Mouse (Mus musculus): ENCODE measurements around the gene Spock1. TPM values are rescaled to one million over a fixed set of nuclear protein-coding genes. Genes with fewer than 3 reads are reported as not detected.

Gene Spock1
- polyA plus RNA-seq, 1 experiment from 2014 or later: 12.5 TPM

DNA sequence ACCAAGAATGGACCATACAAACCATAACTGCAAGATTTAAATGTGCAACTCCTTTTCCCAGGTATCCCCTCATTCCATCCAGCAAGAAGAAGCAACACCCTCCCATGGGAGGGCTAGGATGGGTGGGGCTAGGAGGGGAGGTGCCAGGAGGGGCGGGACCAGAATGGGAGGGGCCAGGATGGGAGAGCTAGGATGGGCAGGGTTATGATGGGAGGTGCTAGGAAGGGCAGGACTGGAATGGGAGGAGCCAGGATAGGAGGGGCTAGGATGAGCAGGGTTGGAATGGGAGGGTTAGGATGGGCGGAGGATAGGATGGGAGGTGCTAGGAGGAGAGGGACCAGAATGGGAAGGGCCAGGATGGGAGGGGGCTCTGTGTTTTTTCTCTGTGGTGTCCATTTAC lies 175.9 kb downstream of the Spock1 start:
- ATAC-seq (ENCODE audit: low read depth) (no peak), DNase-seq (ENCODE audit: low spot score) (no peak)
- H3K4me2 ChIP-seq (ENCODE audit: low read depth, low read length): no peak overlapping the region
- no peak overlapping the region for H3K27ac ChIP-seq (replicated peaks; ENCODE audit: low read depth, low read length)
- H3K9ac ChIP-seq (ENCODE audit: low read depth, low read length): no peak overlapping the region
- H3K4me1 ChIP-seq (ENCODE audit: control insufficient read depth, insufficient read depth, low read length): no peaks in the 10 kb centered on the region
- no peaks in the 10 kb centered on the region for H3K9me3 ChIP-seq (ENCODE audit: control insufficient read depth, low read length)
- H3K27me3 ChIP-seq (replicated peaks; ENCODE audit: control insufficient read depth, insufficient read depth, low read length): no peaks in the 10 kb centered on the region
- 44% methylated on average over 2 of the region's 2 CpGs for WGBS
- H3K36me3 ChIP-seq (ENCODE audit: control insufficient read depth, insufficient read depth, low read length): no peaks in the 10 kb centered on the region
- no peak overlapping the region for H3K4me3 ChIP-seq (ENCODE audit: low read depth, low read length)

DNA sequence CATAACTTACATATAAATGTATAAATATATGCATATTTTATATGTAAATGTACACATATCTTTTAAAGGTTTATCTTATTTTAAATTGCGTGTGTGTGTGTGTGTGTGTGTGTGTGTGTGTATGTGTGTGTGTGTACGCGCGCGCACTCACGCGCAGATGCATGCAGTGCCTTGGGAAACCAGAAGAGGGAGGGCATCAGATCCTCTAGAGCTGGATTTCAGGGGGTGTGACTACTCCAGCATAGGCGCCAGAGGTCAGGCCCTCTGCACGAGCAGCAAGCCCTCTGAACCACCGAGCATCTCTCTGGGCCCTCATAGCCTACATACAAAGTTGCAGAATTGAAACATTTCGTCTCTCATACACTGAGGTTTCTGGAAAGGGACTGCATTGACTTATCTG lies 180.4 kb downstream of the Spock1 start:
- DNase-seq (ENCODE audit: low spot score): no peak
- ATAC-seq (ENCODE audit: low read depth): no peak
- H3K9ac ChIP-seq (ENCODE audit: low read depth, low read length): no peak overlapping the region
- no peaks in the 10 kb centered on the region for H3K27me3 ChIP-seq (replicated peaks; ENCODE audit: control insufficient read depth, insufficient read depth, low read length)
- H3K4me3 ChIP-seq (ENCODE audit: low read depth, low read length): no peak overlapping the region
- H3K4me2 ChIP-seq (ENCODE audit: low read depth, low read length): no peak overlapping the region
- H3K4me1 ChIP-seq (ENCODE audit: control insufficient read depth, insufficient read depth, low read length): no peaks in the 10 kb centered on the region
- H3K9me3 ChIP-seq (ENCODE audit: control insufficient read depth, low read length): no peaks in the 10 kb centered on the region
- WGBS: 96% methylated on average over 11 of the region's 11 CpGs
- no peaks in the 10 kb centered on the region for H3K36me3 ChIP-seq (ENCODE audit: control insufficient read depth, insufficient read depth, low read length)
- H3K27ac ChIP-seq (replicated peaks; ENCODE audit: low read depth, low read length): no peak overlapping the region

DNA sequence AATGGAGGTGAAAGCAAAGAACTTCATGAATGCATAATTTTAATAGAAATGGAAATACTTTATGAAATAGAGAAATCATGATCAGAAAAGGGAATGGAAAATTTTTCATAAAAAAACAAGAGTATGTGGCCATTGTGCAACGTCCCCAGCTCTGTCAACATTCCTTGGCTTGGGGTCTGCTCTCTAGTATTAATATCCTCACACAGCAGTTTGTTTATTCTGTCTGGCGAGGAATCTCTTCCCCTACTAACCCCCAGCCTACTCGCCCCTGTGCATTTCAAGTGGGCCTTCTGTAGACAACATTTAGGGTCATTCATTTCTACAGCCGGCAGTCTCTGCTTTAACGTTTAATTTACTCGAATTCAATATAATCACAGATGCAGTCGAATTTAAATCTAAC lies 181.5 kb downstream of the Spock1 start:
- no peaks in the 10 kb centered on the region for H3K36me3 ChIP-seq (ENCODE audit: control insufficient read depth, insufficient read depth, low read length)
- WGBS: 90% methylated on average over 7 of the region's 7 CpGs

DNA sequence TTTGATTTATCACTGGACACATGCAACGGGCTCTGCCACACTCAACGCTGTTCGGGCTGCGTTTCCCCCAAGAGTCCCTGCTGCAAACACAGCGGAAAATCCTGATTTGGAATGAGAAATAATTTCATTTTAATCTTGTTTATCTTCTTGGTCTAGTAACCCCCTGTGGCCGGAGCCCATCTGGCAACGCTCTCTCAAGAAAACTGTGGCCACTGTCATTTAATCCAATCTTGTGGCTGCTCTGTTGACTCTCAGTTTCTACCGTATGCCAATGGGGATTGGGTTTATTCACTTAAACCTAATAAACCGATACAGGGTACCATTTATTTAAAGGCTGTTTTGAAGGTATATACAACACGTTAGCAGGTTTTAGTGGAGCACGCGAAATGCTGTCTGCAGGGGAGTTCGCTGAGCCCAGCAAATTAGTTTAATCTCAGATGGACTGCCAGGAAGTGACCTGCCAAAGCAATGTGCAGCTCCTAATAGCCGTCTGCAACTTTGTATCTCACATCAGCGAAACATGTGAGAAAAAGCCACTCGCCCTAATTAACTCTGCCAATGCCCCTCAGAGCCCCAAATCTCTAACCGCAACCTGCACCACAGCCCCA lies 185.7 kb downstream of the Spock1 start:
- DNase-seq (ENCODE audit: low spot score) (peak; percentile 31), ATAC-seq (ENCODE audit: low read depth) (no peak)
- H3K27me3 ChIP-seq (replicated peaks; ENCODE audit: control insufficient read depth, insufficient read depth, low read length): no peaks in the 10 kb centered on the region
- H3K36me3 ChIP-seq (ENCODE audit: control insufficient read depth, insufficient read depth, low read length): no peaks in the 10 kb centered on the region
- no peak overlapping the region for H3K4me3 ChIP-seq (ENCODE audit: low read depth, low read length)
- no peak overlapping the region for H3K27ac ChIP-seq (replicated peaks; ENCODE audit: low read depth, low read length)
- no peak overlapping the region for H3K9ac ChIP-seq (ENCODE audit: low read depth, low read length)
- H3K9me3 ChIP-seq (ENCODE audit: control insufficient read depth, low read length): no peaks in the 10 kb centered on the region
- H3K4me2 ChIP-seq (ENCODE audit: low read depth, low read length): no peak overlapping the region
- 52% methylated on average over 17 of the region's 17 CpGs for WGBS
- H3K4me1 ChIP-seq (ENCODE audit: control insufficient read depth, insufficient read depth, low read length): 0 out of 2 replicates have a peak, but pooled peaks cover 5% of the 10 kb centered on the region

More for the DNA sequence above, 181.5 kb downstream of the Spock1 start:
- Histone ChIP-seq H3K4me1 (ENCODE audit: control insufficient read depth, insufficient read depth, low read length) (0 out of 2 replicates have a peak, but pooled peaks cover 5% of the 10 kb centered on the region), H3K9me3 (ENCODE audit: control insufficient read depth, low read length) (no peaks in the 10 kb centered on the region), H3K9ac (ENCODE audit: low read depth, low read length) (no peak overlapping the region), H3K4me3 (ENCODE audit: low read depth, low read length) (no peak overlapping the region), H3K4me2 (ENCODE audit: low read depth, low read length) (no peak overlapping the region), H3K27ac (replicated peaks; ENCODE audit: low read depth, low read length) (no peak overlapping the region), H3K27me3 (replicated peaks; ENCODE audit: control insufficient read depth, insufficient read depth, low read length) (no peaks in the 10 kb centered on the region)
- ATAC-seq (ENCODE audit: low read depth) (no peak), DNase-seq (ENCODE audit: low spot score) (no peak)

DNA sequence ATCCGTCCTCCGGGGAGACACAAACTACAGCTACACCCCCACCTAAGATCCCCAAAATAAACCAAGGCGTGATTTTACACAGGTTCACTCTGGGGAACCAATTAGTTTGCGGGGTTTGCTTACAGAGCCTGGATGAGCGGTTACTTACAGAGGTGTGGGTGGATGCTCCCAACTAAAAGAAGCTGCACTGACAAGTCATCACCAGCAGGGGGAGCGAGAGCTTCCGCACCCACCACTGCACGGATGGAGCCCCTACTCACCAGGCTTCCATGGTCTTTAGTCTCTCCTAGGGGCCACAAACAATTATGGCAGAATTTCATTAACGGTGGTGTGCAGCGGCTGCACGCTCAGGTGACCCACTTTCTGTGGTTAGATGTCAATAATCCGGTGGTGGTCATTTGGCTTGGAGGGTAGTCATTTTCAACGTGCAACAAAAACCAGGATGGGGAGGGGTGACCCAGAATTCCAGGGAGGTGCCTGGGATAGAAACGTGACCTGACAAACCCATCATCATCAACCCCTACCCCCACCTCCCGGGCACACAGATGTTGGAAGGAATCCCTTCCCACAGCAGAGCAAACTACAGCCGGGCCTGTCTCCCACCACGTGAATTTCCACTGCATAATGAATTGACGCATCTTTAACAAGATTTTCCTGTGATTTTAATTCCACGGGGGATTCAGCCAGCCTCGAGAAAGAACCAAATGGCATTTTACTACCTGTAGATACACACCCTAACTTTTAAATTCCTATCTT lies 186.4 kb downstream of the Spock1 start:
- peak; percentile 84 for ATAC-seq (ENCODE audit: low read depth)
- H3K9ac ChIP-seq (ENCODE audit: low read depth, low read length): no peak overlapping the region
- 0 out of 2 replicates have a peak, but pooled peaks cover 5% of the 10 kb centered on the region for H3K4me1 ChIP-seq (ENCODE audit: control insufficient read depth, insufficient read depth, low read length)
- H3K9me3 ChIP-seq (ENCODE audit: control insufficient read depth, low read length): no peaks in the 10 kb centered on the region
- H3K27ac ChIP-seq (replicated peaks; ENCODE audit: low read depth, low read length): no peak overlapping the region
- H3K36me3 ChIP-seq (ENCODE audit: control insufficient read depth, insufficient read depth, low read length): no peaks in the 10 kb centered on the region
- no peaks in the 10 kb centered on the region for H3K27me3 ChIP-seq (replicated peaks; ENCODE audit: control insufficient read depth, insufficient read depth, low read length)
- H3K4me3 ChIP-seq (ENCODE audit: low read depth, low read length): no peak overlapping the region
- 44% methylated on average over 20 of the region's 20 CpGs for WGBS
- DNase-seq (ENCODE audit: low spot score): peak; percentile 50
- H3K4me2 ChIP-seq (ENCODE audit: low read depth, low read length): no peak overlapping the region

DNA sequence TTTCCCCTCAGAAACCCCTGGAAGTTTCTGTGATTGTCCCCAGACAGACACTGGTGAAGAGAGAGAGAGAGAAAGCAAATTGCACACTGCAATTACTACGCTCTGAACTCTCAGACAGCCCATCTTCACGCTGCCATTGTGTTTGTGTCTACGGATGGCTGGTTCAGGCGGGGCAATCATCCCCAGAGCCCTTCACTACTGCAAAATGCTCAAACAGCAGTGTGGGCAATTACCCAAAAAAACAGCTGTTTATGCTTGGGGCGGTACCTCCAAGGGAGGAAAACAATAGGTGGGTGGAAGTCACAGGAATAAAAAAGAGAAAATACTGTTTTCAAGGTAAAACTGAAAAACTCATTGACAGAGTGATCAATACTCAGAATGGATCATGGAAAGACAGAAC lies 190.0 kb downstream of the Spock1 start:
- 0 out of 2 replicates have a peak, but pooled peaks cover 3% of the 10 kb centered on the region for H3K9me3 ChIP-seq (ENCODE audit: control insufficient read depth, low read length)
- no peaks in the 10 kb centered on the region for H3K36me3 ChIP-seq (ENCODE audit: control insufficient read depth, insufficient read depth, low read length)
- H3K9ac ChIP-seq (ENCODE audit: low read depth, low read length): no peak overlapping the region
- 0 out of 2 replicates have a peak, but pooled peaks cover 5% of the 10 kb centered on the region for H3K4me1 ChIP-seq (ENCODE audit: control insufficient read depth, insufficient read depth, low read length)
- no peak overlapping the region for H3K4me3 ChIP-seq (ENCODE audit: low read depth, low read length)
- no peak for DNase-seq (ENCODE audit: low spot score)
- H3K27me3 ChIP-seq (replicated peaks; ENCODE audit: control insufficient read depth, insufficient read depth, low read length): no peaks in the 10 kb centered on the region
- no peak overlapping the region for H3K4me2 ChIP-seq (ENCODE audit: low read depth, low read length)
- no peak overlapping the region for H3K27ac ChIP-seq (replicated peaks; ENCODE audit: low read depth, low read length)
- ATAC-seq (ENCODE audit: low read depth): no peak
- whole genome bisulfite sequencing: 49% methylated on average over 5 of the region's 5 CpGs

DNA sequence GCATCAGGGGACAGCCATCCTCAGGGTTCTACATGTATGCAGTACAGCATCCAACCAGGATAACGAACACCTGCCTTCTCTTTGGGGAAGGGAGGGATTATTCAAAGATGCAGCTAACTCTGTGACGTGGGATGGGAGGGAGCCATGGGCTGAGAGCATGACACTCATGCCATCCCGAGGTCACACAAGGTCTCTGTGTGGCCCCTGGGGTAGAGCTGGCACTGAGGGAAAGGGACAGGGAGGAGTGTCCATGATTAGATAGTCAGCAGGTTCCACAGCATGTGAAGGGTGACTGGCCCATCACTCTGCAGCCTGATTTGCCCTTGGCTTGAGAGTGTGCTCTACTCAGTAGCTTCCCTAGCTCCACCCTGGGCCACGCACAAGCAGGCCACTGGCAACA lies 195.2 kb downstream of the Spock1 start:
- WGBS: 83% methylated on average over 4 of the region's 4 CpGs
- Histone ChIP-seq H3K4me1 (ENCODE audit: control insufficient read depth, insufficient read depth, low read length) (no peaks in the 10 kb centered on the region), H3K9me3 (ENCODE audit: control insufficient read depth, low read length) (0 out of 2 replicates have a peak, but pooled peaks cover 3% of the 10 kb centered on the region), H3K27ac (replicated peaks; ENCODE audit: low read depth, low read length) (no peak overlapping the region), H3K4me3 (ENCODE audit: low read depth, low read length) (no peak overlapping the region), H3K4me2 (ENCODE audit: low read depth, low read length) (no peak overlapping the region), H3K36me3 (ENCODE audit: control insufficient read depth, insufficient read depth, low read length) (no peaks in the 10 kb centered on the region), H3K27me3 (replicated peaks; ENCODE audit: control insufficient read depth, insufficient read depth, low read length) (no peaks in the 10 kb centered on the region), H3K9ac (ENCODE audit: low read depth, low read length) (no peak overlapping the region)
- ATAC-seq (ENCODE audit: low read depth): no peak
- DNase-seq (ENCODE audit: low spot score): no peak

DNA sequence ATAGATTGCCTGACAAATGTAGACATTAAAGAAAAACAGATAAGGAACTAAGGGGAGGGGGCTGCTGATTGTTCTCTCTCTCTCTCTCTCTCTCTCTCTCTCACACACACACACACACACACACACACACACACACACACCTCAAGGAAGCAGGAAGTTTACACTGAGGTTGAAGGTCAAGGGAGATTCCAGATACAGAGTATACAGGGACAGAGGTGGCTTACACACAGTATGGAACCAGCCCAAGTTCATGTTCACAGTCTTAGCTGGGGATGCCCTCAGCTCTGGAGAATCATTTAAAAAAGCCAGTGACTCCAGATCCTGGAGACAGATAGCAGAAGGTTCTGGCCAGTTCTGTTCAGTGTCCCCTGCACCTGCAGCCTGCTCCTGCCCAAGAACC lies 199.7 kb downstream of the Spock1 start:
- H3K9ac ChIP-seq (ENCODE audit: low read depth, low read length): no peak overlapping the region
- H3K9me3 ChIP-seq (ENCODE audit: control insufficient read depth, low read length): no peaks in the 10 kb centered on the region
- ATAC-seq (ENCODE audit: low read depth): no peak
- DNase-seq (ENCODE audit: low spot score): no peak
- H3K4me1 ChIP-seq (ENCODE audit: control insufficient read depth, insufficient read depth, low read length): no peaks in the 10 kb centered on the region
- H3K27me3 ChIP-seq (replicated peaks; ENCODE audit: control insufficient read depth, insufficient read depth, low read length): no peaks in the 10 kb centered on the region
- no peaks in the 10 kb centered on the region for H3K36me3 ChIP-seq (ENCODE audit: control insufficient read depth, insufficient read depth, low read length)
- H3K27ac ChIP-seq (replicated peaks; ENCODE audit: low read depth, low read length): no peak overlapping the region
- H3K4me2 ChIP-seq (ENCODE audit: low read depth, low read length): no peak overlapping the region
- no peak overlapping the region for H3K4me3 ChIP-seq (ENCODE audit: low read depth, low read length)

DNA sequence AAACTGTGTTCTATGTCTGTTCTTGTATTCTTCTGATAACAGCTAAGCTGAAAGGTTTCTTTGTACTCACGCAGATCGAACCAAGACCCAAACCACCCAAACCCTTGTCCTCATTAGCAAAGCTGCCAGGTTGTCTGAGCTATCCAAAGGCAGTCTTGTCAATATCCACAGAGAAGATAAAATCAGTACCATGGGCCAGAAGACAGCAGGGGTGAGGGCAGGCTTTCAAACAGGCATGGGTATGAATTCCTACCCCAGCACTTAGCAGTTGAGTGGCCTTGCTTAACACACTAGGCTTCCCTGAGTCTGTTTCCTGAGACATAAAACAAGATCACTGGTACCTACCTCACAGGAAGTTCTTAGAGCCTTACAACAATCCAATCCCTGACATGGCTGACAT lies 205.2 kb downstream of the Spock1 start:
- no peak for DNase-seq (ENCODE audit: low spot score)
- H3K36me3 ChIP-seq (ENCODE audit: control insufficient read depth, insufficient read depth, low read length): no peaks in the 10 kb centered on the region
- H3K27ac ChIP-seq (replicated peaks; ENCODE audit: low read depth, low read length): no peak overlapping the region
- H3K27me3 ChIP-seq (replicated peaks; ENCODE audit: control insufficient read depth, insufficient read depth, low read length): no peaks in the 10 kb centered on the region
- H3K4me3 ChIP-seq (ENCODE audit: low read depth, low read length): no peak overlapping the region
- no peaks in the 10 kb centered on the region for H3K9me3 ChIP-seq (ENCODE audit: control insufficient read depth, low read length)
- H3K4me2 ChIP-seq (ENCODE audit: low read depth, low read length): no peak overlapping the region
- no peak for ATAC-seq (ENCODE audit: low read depth)
- H3K4me1 ChIP-seq (ENCODE audit: control insufficient read depth, insufficient read depth, low read length): 0 out of 2 replicates have a peak, but pooled peaks cover 6% of the 10 kb centered on the region
- H3K9ac ChIP-seq (ENCODE audit: low read depth, low read length): no peak overlapping the region
- WGBS: 80% methylated on average over 2 of the region's 2 CpGs
